Mouse (Mus musculus) erythroid progenitor cell, adult 5-6 weeks (primary cell): ENCODE measurements at regions not wholly inside any gene's neighbourhood (a gene's known extent, or its start where the extent isn't known, plus 50 kb on each side); places are given as distances from the start of the nearest gene placed in this dataset.

Experiments used
- ATAC-seq: replicated peaks from 2 replicates; pipeline ENCODE4 v1.8.0; 2016; ENCODE audit warnings: moderate number of reproducible peaks, mild to moderate bottlenecking, moderate TSS enrichment, inconsistent platforms; ENCODE audit not compliant: poor library complexity, low FRiP score, severe bottlenecking

GRCm38 (mm10) chr10:44971911-44972310, 95.1 kb upstream of the Prep start:
- no peak for ATAC-seq

DNA sequence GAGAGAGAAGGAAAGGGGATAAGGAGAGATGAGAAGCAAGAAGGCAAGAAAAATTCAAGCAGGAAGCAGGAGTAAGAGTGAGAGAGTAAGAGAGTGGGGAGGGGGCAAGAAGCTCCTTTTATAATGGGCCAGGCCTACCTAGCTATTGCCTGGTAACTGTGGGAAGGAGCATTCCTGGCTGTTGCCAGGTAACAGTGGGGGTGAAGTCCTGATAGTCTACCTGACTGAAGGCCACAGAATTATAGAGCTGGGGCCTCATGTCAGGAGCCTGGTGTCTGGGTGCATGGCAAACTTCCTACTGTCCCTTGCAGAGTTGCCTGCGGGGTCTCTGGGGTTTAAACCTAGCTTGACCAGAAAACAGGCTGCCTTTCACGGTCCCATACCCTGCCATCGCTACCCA, 107.0 kb upstream of the Prep start:
- no peak for ATAC-seq

DNA sequence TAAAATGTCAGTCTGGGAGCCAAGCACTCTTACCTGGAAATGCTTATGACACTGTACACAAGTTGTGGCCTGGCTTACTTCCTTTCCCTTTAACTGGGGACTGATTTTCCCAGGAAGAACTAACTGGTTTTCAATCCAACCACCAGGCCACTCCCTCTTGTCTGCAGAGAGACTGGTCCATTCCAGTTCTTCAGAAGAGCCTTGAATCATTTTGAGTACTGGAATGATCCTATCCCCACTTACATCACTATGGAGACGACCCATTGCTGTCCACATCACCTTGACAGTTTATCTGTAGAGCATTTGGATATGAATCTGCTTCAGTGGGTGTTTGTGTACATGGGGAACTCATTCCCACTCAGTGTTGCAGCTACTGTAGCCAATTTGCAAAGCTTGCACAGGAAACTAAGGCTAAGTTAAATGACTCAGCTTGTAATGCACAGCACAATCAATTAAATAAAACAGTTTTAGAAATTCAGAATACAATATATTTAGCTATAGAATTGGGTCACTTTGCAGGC, 121.7 kb upstream of the Prep start:
- no peak for ATAC-seq

DNA sequence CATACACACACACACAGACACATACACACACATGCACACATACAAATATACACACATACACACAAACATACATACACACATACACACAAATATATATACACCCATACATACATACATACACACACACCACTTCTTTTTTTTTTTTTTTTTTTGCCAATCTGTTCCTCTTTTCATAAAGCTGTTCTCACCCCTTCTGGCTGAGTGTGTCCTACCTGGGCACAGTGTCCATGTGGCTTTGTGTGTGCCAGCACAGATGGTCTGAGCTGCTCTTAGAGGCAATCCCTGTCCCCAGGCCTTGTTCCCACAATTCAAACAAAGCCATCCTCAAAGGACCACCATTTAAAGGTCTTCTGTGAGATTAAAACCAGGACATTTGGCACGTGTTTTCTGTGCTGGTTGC, 127.6 kb upstream of the Prep start:
- ATAC-seq, result no peak

DNA sequence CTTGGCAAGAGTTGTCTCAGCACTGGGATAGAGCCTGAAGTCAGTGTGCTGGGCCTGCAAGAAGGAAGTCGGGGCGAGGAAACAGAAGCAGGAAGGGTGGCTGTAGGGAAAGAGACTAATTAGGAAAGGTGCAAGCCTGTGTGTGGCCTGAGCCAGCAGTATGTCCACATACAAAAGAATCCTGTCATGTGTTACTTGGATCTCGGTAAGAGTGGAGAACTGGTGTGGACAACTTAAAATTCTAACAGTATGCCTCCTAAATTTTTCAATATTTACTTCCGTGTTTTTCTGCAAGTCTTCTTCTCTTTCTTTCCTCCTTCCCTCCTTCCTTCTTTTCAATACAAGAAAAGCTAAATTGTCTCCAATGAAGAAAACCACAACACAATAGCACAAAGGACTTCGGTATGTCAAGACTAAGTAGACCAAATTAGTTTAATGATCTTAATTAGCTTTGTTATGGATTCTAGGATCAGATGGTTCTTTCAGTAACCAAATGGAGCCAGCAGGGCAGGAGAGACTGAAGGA, 130.0 kb upstream of the Prep start:
- no peak for ATAC-seq

DNA sequence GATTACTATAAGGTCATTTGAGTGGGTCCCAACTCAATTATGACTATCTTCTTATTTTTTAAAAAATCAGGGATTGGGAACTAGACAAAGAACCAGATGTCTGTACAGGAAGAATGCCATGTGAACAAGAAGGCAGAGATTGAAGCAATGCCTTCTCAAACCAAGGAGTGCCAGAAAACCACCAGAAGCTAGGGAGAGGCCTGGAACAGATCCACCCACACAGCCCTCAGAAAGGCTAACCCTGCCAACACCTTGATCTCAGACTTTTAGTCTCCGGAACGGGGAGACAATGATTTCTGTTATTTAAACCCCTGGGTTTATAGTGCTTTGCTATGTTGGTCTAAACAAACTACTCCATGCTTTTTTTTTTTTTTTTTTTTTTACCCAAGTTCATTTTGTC, 136.2 kb upstream of the Prep start:
- ATAC-seq, result no peak

GRCm38 (mm10) chr10:44913751-44914388, 153.1 kb upstream of the Prep start:
- no peak for ATAC-seq

- no peak for ATAC-seq
Measured at GRCm38 (mm10) chr10:44904520-44904919, 162.5 kb upstream of the Prep start.

GRCm38 (mm10) chr10:44901203-44901602, 165.8 kb upstream of the Prep start:
- ATAC-seq, result no peak

DNA sequence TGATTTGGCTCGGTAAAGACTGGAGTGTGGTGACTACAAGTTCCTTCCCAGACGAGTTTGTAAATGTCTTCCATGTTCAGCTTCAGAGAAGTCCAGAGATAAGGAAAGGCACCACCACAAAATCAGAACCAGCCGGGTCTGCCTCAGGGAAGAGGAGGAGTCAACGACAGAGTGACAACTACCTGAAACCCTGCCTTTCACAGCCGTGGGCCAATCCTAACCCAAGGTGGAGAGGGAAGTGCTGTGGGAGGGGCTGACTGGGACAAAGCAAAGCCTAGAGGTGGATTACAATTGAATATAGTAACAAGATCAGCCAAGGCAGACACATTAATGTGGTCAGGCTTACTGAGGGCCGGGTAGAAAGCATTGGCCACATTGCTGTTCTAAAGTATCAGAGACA, 174.9 kb upstream of the Prep start:
- no peak for ATAC-seq

DNA sequence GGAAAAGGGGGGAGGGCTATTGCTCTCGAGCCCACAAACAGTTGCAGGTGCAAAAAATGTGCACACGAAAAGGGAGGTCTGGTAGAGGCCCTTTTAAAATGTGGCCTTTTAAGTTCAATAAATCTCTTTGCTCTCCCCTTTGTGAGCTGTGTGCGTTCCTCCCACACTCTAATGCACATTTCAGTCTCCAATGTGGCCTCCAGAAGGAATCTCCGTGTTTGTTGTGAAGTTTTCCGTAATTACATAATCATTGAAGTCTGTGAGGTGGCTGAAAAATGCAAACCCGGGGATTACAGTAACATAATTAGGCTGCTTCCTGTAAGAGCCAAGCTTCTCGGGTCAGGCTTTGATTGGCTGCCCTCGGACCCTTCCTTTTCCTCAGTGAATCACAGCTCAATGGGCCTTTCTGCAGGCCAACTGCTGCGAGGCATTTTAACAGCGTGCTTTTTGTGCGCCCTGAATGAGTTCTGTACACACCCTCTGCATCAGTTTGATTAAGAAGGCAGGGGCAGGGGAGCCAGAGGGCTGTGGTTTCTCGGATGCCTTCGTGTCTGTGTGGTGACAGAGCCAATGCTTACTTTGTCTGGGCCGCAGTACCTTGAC, 179.8 kb upstream of the Prep start:
- no peak for ATAC-seq

- ATAC-seq, result no peak
Measured at GRCm38 (mm10) chr10:44881967-44882366, 185.0 kb upstream of the Prep start.

DNA sequence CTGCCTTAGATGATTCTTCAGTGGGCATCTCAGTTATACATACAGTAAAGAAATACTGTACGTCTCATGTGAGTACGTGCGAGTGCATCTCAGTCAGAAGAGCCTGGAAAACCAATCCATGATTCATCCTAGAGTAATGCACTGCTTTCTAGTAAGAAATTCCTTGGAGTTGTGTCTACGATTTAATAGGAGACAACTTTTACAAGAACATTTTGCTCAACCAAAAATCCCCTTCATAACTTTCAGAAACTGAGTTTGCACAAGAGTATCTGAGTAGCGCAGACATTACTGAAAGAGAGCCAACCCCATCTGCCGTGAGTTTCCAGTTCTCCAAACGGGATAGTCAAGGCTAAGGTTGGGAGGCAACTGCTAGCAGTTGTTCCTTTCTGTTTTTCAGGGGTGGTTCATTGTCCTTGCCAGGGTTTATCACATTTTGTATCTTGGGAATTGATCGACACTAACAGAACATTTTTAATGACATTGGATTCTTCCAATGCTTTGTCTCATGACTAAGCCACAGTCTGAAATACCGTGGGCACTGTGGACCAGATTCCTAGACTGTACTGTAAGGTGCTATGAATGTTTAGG, 189.8 kb upstream of the Prep start:
- no peak for ATAC-seq

- no peak for ATAC-seq
Measured at GRCm38 (mm10) chr10:44873642-44874285, 193.2 kb upstream of the Prep start.

GRCm38 (mm10) chr10:44864191-44864747, 202.7 kb upstream of the Prep start:
- ATAC-seq, result no peak

DNA sequence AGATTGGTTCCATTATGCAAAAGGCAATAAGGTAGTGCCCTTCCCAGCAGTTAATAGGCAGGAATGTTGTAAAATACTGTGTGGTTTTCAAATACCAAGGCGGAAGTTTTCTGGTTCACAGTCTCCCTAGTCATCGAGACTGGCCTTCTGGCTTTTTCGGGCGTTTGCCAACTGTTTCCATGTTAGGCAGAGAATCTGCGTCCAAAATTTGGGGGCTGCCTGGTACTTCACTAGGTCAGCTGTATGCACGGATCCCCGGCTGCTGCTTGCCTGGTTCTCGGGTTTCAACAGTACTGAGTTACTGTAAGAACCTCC, 204.7 kb upstream of the Prep start:
- ATAC-seq, result no peak

- no peak for ATAC-seq
Measured at GRCm38 (mm10) chr10:44861671-44862359, 205.2 kb upstream of the Prep start.

- no peak for ATAC-seq
Measured at GRCm38 (mm10) chr10:44857444-44857843, 209.6 kb upstream of the Prep start.

- ATAC-seq, result no peak
Measured at GRCm38 (mm10) chr10:44854109-44854508, 212.9 kb upstream of the Prep start.

GRCm38 (mm10) chr10:44849016-44849415, 218.0 kb upstream of the Prep start:
- no peak for ATAC-seq
